Mouse (Mus musculus): ENCODE results near the gene C1qbp.

DNA sequence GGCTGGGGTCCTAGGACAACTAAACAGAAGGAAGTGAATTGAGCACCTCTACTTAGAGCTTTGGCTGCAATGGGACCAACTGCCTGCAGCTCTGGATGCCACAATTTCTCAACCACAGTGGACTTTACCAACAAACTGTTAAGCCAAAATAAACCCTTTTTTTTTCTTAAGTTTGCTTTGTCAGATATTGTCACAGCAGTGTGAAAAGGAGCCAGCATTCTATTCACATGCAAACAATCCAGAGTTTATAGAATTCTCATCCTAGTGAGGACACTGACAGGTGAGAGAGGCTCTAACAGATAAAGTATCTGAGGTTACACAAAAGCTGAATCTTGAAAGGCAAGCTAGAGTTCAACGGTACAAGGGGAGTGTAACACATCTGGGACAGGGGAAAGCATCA lies 34.2 kb upstream of the C1qbp start:
- TF ChIP-seq CTCF (IDR thresholded peaks at IDR 0.05; ENCODE audit: insufficient read depth, low read length) (no peak), POLR2A (IDR thresholded peaks at IDR 0.05; ENCODE audit: borderline replicate concordance, extremely low read depth, low read depth, low read length) (no peak)
